Mouse (Mus musculus) MEL (cell line): ENCODE data around the gene Mospd2.

Source experiments
- CTCF ChIP-seq, 3 experiments: IDR thresholded peaks in 2 of 3; conservative IDR thresholded peaks in 1 of 3; 2 replicates each; pipeline ENCODE4 v1.5.1; 2011 to 2012; ENCODE audit warnings: low read length in 3 of 3, low read depth in 2 of 3, mild to moderate bottlenecking in 2 of 3, improper control_type of control experiment in 1 of 3, inconsistent platforms in 1 of 3, mixed read lengths in 1 of 3, moderate library complexity in 1 of 3; ENCODE audit not compliant: control insufficient read depth in 1 of 3, insufficient read depth in 1 of 3, poor library complexity in 1 of 3, severe bottlenecking in 1 of 3
- EP300 ChIP-seq, 2 experiments: IDR thresholded peaks; 2 replicates each; pipeline ENCODE4 v1.6.1; 2011; ENCODE audit warnings: improper control_type of control experiment in 2 of 2, low read length in 2 of 2, low read depth in 1 of 2, mild to moderate bottlenecking in 1 of 2
- MAX ChIP-seq: IDR thresholded peaks from 2 replicates; pipeline ENCODE4 v1.6.1; 2011; ENCODE audit warnings: low read length, improper control_type of control experiment
- POLR2A ChIP-seq, 2 experiments: IDR thresholded peaks; 2 replicates each; pipeline ENCODE4 v1.6.1; 2011 to 2012; ENCODE audit warnings: low read length in 2 of 2, mild to moderate bottlenecking in 2 of 2, control low read depth in 1 of 2, improper control_type of control experiment in 1 of 2, low read depth in 1 of 2, moderate library complexity in 1 of 2; ENCODE audit not compliant: control insufficient read depth in 1 of 2, insufficient read depth in 1 of 2, poor library complexity in 1 of 2

DNA sequence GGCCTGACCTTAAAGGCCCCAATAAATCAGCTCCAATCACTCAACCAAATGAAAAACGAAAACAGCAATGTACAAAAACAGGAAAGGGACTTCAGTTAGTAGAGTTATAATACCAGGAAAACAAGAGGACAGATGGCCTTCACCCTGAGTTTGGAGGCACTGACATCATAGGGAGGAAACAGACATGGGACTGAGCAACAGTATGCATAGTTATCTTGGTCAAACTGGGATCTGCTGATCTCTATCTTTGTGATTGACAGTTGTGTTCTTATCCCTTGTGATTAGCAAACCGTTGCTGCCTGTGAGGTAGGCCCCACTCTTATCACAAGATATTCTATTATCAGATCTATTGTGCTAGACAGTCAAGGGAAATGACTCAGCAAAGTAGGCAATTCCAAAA, 80.4 kb downstream of the Mospd2 start:
- peak in 1 of 2 experiments; percentile 54; a peak in 1 of 4 replicates for TF ChIP-seq EP300 (IDR thresholded peaks at IDR 0.05; ENCODE audit: low read depth in 1 of 2, low read length in 2 of 2)
- TF ChIP-seq POLR2A (IDR thresholded peaks at IDR 0.05; ENCODE audit: control insufficient read depth in 1 of 2, insufficient read depth in 1 of 2, low read depth in 1 of 2, low read length in 2 of 2, poor library complexity in 1 of 2), result no peak
- no peak for TF ChIP-seq MAX
- no peak for TF ChIP-seq CTCF (IDR thresholded peaks at IDR 0.05 in 2 of 3, conservative IDR thresholded peaks at IDR 0.05 in 1 of 3; ENCODE audit: control insufficient read depth in 1 of 3, insufficient read depth in 1 of 3, low read depth in 2 of 3, low read length in 3 of 3, poor library complexity in 1 of 3, severe bottlenecking in 1 of 3)
